Mouse (Mus musculus) embryonic fibroblast, embryonic 13.5 days (primary cell): ENCODE measurements at regions not wholly inside any gene's neighbourhood (a gene's known extent, or its start where the extent isn't known, plus 50 kb on each side); places are given as distances from the start of the nearest gene placed in this dataset.
"Not testable (repeated sequence)": the region's sequence is repeated elsewhere in the genome, so short reads cannot be mapped to it uniquely, and the experiment has no call there.

Experiments
- CTCF ChIP-seq: IDR thresholded peaks from 2 replicates; pipeline ENCODE4 v1.5.1; 2011; ENCODE audit warnings: mild to moderate bottlenecking, control low read depth, low read length, moderate library complexity, borderline replicate concordance; ENCODE audit not compliant: insufficient read depth
- POLR2A ChIP-seq: IDR thresholded peaks from 2 replicates; pipeline ENCODE4 v1.6.1; 2011; ENCODE audit warnings: low read depth, mild to moderate bottlenecking, control low read depth, low read length, moderate library complexity

DNA sequence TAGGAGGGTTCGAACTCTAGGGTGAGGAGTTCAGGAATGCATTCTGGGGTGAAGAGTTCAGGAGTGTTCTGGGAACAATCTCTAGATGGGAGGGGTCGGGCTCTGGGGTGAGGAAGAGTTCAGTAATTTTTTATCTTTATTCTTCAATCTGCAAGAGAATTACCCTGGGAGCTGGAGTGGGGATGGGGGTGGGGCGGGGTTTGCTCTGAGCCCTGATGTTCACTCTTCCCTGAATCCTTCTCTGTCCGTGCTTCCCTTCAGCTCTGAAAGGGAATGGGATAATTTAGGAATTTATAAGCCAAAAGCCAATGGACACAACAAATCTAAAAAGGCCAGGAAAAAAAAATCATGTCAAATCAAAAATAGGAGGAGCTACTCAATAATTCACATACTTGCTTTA is 122.8 kb upstream of the Trim24 start:
- not testable (repeated sequence) for TF ChIP-seq CTCF, POLR2A
